Mouse (Mus musculus): Measurements from ENCODE around the gene Rab44. TPM values are rescaled to one million over a fixed set of nuclear protein-coding genes. Genes with fewer than 3 reads are reported as not detected.

Rab44 gene
- polyA plus RNA-seq, 1 experiment from 2014 or later = not detected

DNA sequence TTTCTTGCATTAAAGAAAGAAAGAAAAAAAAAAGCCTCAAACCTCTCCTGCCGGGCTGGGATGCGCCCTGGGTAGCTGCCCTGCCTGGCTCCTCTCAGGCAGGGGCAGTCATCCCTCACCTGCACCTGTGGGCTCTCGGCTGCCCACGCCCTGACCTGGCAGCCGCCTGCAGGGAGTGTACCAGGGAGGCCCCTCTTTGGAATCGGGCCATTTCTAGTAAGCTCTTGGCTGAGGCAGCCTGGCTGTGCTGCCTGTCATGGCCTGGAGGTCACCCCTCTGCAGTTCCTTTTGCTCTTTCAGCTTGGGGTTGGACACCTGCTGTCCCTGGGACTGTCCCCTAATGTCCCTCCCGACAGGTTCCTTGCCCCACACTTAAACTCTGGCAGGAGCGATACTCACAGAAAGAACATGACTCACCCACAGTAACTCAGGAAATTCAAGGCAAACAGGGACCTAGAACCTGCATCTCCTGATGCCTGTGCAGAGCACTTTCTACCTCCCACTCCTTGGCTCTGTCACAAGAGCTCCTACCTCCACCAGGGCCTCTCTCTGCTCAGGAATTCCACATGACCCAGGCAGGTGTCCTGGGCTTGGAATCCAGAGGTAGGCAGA is 52.1 kb downstream of the Rab44 start:
- Histone ChIP-seq H3K9me3 (ENCODE audit: control insufficient read depth, low read length) (no peaks in the 10 kb centered on the region), H3K4me1 (replicated peaks; ENCODE audit: control insufficient read depth, insufficient read depth, low read length) (peaks cover 16% of the 10 kb centered on the region; the same call in 1 of the 2 replicates), H3K9ac (no peak overlapping the region), H3K27me3 (ENCODE audit: control insufficient read depth, insufficient read depth, low read length) (no peaks in the 10 kb centered on the region), H3K4me2 (replicated peaks) (no peak overlapping the region), H3K27ac (peak overlapping the region; percentile 76), H3K36me3 (replicated peaks; ENCODE audit: control insufficient read depth, insufficient read depth) (no peaks in the 10 kb centered on the region), H3K4me3 (replicated peaks; ENCODE audit: low read length) (no peak overlapping the region)
- DNase-seq (ENCODE audit: low spot score) (no peak), ATAC-seq (ENCODE audit: low FRiP score) (no peak)
- WGBS = 36% methylated on average over 8 of the region's 8 CpGs

DNA sequence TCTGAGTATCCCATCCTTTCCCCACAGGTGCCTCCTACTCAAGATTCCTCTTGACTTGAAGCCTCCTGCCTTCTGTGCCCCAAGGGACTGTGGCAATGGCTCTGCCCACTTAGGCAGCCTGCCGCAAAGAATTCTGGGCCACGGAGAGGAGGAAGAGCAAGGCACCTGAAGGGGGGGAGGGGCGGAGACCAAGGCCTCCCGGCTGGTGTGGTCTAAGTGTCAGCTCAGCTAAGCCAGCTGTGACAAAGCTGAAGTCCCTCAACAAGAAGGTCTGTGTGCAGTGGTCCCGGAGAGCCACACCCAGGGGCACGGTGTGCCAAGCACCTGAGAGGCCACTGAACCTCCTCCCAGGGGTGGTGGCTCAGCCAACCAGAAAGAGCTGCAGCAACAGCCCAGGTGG is 53.4 kb downstream of the Rab44 start:
- no peaks in the 10 kb centered on the region for H3K36me3 ChIP-seq (replicated peaks; ENCODE audit: control insufficient read depth, insufficient read depth)
- WGBS = 71% methylated on average over 6 of the region's 6 CpGs

DNA sequence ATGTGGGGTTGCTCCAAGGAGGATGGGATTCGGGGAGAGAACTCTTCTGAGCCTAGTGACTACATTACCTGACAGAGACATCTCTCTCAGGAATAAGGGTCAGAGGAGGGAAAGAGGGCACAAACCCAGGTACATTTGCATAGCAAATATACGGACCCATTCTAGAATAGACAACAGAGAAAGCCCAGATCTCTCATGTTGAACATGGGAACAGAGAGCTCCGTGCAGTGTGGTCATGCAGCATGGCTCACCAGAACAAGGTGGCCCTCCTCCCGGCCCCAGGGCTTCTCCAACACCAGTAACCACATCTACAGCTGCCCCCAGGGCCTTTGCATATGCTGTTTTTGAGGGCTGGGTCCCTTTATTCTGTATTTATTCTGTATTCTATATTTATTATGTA is 54.5 kb downstream of the Rab44 start:
- Histone ChIP-seq H3K27ac (no peak overlapping the region), H3K9ac (no peak overlapping the region), H3K9me3 (ENCODE audit: control insufficient read depth, low read length) (no peaks in the 10 kb centered on the region), H3K36me3 (replicated peaks; ENCODE audit: control insufficient read depth, insufficient read depth) (no peaks in the 10 kb centered on the region), H3K4me3 (replicated peaks; ENCODE audit: low read length) (no peak overlapping the region), H3K4me2 (replicated peaks) (no peak overlapping the region), H3K27me3 (ENCODE audit: control insufficient read depth, insufficient read depth, low read length) (no peaks in the 10 kb centered on the region), H3K4me1 (replicated peaks; ENCODE audit: control insufficient read depth, insufficient read depth, low read length) (peaks cover 16% of the 10 kb centered on the region; the same call in 1 of the 2 replicates)
- WGBS = 83% methylated on average over 4 of the region's 4 CpGs
- no peak for DNase-seq (ENCODE audit: low spot score)
- ATAC-seq (ENCODE audit: low FRiP score) = no peak

More for the DNA sequence above, 53.4 kb downstream of the Rab44 start:
- no peak overlapping the region for H3K27ac ChIP-seq
- H3K9ac ChIP-seq = no peak overlapping the region
- no peak overlapping the region for H3K4me2 ChIP-seq (replicated peaks)
- peaks cover 16% of the 10 kb centered on the region; the same call in 1 of the 2 replicates for H3K4me1 ChIP-seq (replicated peaks; ENCODE audit: control insufficient read depth, insufficient read depth, low read length)
- H3K9me3 ChIP-seq (ENCODE audit: control insufficient read depth, low read length) = no peaks in the 10 kb centered on the region
- H3K4me3 ChIP-seq (replicated peaks; ENCODE audit: low read length) = no peak overlapping the region
- DNase-seq (ENCODE audit: low spot score) = no peak
- H3K27me3 ChIP-seq (ENCODE audit: control insufficient read depth, insufficient read depth, low read length) = no peaks in the 10 kb centered on the region
- no peak for ATAC-seq (ENCODE audit: low FRiP score)

DNA sequence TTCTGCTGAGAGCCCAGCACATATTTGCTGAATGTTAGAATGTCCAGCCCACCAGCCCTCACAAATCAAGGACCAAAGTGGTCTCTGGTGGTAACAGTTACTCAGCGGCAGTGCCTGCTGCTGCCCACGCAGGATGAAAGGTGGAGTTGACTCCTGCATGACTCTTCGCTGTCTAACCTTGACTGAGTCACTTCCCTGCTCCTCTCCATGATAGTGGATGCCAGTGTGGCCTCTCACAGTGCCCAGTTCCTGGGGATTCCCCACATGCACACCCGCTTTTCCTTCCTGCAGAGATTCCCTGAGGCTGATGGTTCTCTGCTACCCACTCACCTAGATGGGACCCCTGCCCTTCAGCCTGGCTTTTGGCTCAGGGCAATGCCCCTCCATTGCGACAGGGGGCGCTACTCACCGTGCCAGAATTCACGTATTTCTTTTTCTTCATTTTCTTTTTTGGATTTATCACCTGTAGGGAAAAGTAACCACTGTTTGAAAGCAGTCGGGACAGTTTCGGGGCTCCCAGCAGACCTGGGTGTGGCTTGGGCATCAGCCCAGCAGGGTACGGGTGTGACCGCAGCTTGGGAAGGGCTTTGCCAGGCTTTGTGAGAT is 55.2 kb downstream of the Rab44 start:
- peaks cover 16% of the 10 kb centered on the region; the same call in 1 of the 2 replicates for H3K4me1 ChIP-seq (replicated peaks; ENCODE audit: control insufficient read depth, insufficient read depth, low read length)
- DNase-seq (ENCODE audit: low spot score) = no peak
- no peaks in the 10 kb centered on the region for H3K36me3 ChIP-seq (replicated peaks; ENCODE audit: control insufficient read depth, insufficient read depth)
- 74% methylated on average over 12 of the region's 12 CpGs for WGBS
- no peak overlapping the region for H3K9ac ChIP-seq
- no peak overlapping the region for H3K4me2 ChIP-seq (replicated peaks)
- ATAC-seq (ENCODE audit: low FRiP score) = no peak
- H3K9me3 ChIP-seq (ENCODE audit: control insufficient read depth, low read length) = no peaks in the 10 kb centered on the region
- H3K27ac ChIP-seq = no peak overlapping the region
- H3K27me3 ChIP-seq (ENCODE audit: control insufficient read depth, insufficient read depth, low read length) = no peaks in the 10 kb centered on the region
- H3K4me3 ChIP-seq (replicated peaks; ENCODE audit: low read length) = no peak overlapping the region

DNA sequence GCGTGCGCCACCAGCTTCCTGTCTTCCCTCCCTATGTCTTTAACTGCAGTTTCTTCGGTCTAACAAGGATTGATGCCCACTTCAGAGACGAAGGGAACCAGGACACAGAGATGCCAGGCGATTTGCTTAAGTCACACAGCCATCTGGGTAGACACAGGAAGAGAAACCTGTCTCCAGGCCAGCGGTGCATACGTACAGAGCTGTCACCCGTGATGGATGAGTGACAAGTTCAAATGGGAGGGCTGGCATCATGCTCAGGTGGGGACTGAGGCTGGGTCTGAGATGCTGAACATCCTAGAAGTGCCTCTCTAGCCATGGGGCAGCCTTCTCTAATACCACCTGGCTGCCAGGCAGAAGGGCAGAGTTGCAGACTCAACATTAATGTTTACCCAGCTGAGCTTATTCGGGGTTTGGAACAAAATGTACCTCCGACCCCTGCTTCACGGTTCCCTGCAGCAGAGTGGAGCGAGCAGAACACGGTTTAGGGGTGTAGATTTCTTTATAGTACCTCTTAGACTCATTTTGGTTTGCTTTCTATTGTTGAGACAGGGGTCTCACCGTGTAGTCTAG is 56.6 kb downstream of the Rab44 start:
- Histone ChIP-seq H3K27me3 (ENCODE audit: control insufficient read depth, insufficient read depth, low read length) (no peaks in the 10 kb centered on the region), H3K4me2 (replicated peaks) (no peak overlapping the region), H3K4me1 (replicated peaks; ENCODE audit: control insufficient read depth, insufficient read depth, low read length) (0 out of 2 replicates have a peak, but pooled peaks cover 5% of the 10 kb centered on the region), H3K36me3 (replicated peaks; ENCODE audit: control insufficient read depth, insufficient read depth) (no peaks in the 10 kb centered on the region), H3K9me3 (ENCODE audit: control insufficient read depth, low read length) (no peaks in the 10 kb centered on the region), H3K27ac (no peak overlapping the region), H3K9ac (no peak overlapping the region), H3K4me3 (replicated peaks; ENCODE audit: low read length) (no peak overlapping the region)
- ATAC-seq (ENCODE audit: low FRiP score) (no peak), DNase-seq (ENCODE audit: low spot score) (no peak)
- WGBS = 78% methylated on average over 14 of the region's 14 CpGs

DNA sequence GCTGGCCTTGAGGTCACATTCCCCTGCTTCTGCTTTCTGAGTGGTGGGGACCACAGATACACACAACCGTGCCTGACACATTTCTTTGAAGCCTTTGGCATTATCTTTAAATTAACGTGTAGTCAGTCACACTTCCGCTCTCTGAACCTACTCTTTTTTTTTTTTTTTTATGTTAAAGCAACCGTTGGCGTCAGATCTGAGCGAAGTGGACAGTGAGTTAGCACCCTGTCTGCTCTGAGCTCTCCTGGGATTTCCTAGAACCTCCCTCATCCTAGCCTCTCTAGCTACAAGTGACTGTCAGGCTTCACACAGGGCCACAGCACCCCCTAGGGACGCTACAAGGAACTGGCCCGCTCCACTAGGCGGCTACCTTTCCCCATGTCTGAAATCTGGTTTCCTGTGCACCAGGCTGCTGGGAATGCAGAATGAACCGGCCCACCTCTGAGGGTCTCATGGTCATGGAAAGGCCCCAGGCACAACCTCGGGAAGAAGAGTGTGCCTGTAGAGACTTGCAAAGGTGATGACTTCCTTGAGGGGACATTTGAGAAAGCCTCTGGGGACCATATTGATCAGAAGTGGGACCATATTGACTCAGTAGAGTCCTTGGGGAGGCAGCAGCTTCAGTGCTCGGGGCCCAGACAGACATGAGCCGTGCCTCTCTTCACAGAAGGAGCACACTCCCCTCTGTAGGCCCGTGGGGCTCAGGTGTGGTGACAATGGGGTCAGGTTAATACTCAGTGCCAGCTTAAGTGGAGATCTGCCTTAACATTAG is 57.2 kb downstream of the Rab44 start:
- peaks cover 6% of the 10 kb centered on the region for H3K4me1 ChIP-seq (replicated peaks; ENCODE audit: control insufficient read depth, insufficient read depth, low read length)
- no peak overlapping the region for H3K4me3 ChIP-seq (replicated peaks; ENCODE audit: low read length)
- no peak overlapping the region for H3K27ac ChIP-seq
- no peaks in the 10 kb centered on the region for H3K36me3 ChIP-seq (replicated peaks; ENCODE audit: control insufficient read depth, insufficient read depth)
- ATAC-seq (ENCODE audit: low FRiP score) (peak; percentile 55; the same call in 1 of the 2 replicates), DNase-seq (ENCODE audit: low spot score) (peak; percentile 75)
- no peak overlapping the region for H3K9ac ChIP-seq
- no peaks in the 10 kb centered on the region for H3K9me3 ChIP-seq (ENCODE audit: control insufficient read depth, low read length)
- whole genome bisulfite sequencing = 18% methylated on average over 14 of the region's 14 CpGs
- no peak overlapping the region for H3K4me2 ChIP-seq (replicated peaks)
- H3K27me3 ChIP-seq (ENCODE audit: control insufficient read depth, insufficient read depth, low read length) = no peaks in the 10 kb centered on the region

DNA sequence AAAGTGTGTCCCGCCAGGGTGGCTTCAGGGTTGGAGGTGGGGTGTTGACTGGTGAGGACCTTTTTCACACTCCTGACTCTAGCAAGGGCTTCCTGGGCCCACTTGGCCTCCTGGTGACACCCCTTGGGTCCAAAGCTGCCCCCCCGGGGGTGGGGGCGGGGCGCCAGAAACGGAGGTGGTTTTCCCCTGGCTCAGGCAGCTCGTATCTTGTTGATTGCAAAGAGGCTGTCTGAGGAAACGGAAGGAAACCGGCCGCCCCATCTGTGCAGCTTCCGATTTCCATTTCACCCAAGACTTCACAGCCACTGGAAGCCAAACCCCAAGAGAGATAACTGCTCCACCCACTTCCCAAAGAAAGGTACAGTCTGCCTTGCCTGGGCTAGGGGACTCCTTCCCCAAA is 58.1 kb downstream of the Rab44 start:
- Histone ChIP-seq H3K4me2 (replicated peaks) (no peak overlapping the region), H3K9ac (no peak overlapping the region), H3K9me3 (ENCODE audit: control insufficient read depth, low read length) (no peaks in the 10 kb centered on the region), H3K27me3 (ENCODE audit: control insufficient read depth, insufficient read depth, low read length) (no peaks in the 10 kb centered on the region), H3K4me3 (replicated peaks; ENCODE audit: low read length) (no peak overlapping the region), H3K36me3 (replicated peaks; ENCODE audit: control insufficient read depth, insufficient read depth) (no peaks in the 10 kb centered on the region), H3K4me1 (replicated peaks; ENCODE audit: control insufficient read depth, insufficient read depth, low read length) (peaks cover 15% of the 10 kb centered on the region), H3K27ac (no peak overlapping the region)
- no peak for DNase-seq (ENCODE audit: low spot score)
- ATAC-seq (ENCODE audit: low FRiP score) = no peak
- 46% methylated on average over 10 of the region's 10 CpGs for WGBS

DNA sequence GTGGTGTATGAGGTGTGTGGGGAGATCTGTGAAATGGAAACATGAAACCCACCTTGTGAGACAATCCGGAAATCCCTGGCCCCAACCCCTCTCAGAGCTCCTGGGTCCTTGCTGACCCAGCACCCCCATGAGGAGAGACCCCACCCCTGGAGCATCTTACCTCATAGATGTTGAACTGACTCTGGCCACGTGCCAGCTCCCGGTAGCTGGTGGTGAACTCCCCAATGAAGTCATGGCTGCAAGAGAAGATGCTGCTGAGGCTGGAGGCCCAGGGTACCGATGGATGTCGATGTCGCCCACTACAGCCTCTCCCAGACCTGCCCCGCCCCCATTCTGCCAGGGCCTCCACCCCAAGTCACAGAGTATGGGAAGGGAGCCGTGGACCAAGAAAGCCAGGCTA is 59.2 kb downstream of the Rab44 start:
- DNase-seq (ENCODE audit: low spot score) = no peak
- WGBS = 64% methylated on average over 8 of the region's 8 CpGs
- Histone ChIP-seq H3K36me3 (replicated peaks; ENCODE audit: control insufficient read depth, insufficient read depth) (no peaks in the 10 kb centered on the region), H3K9me3 (ENCODE audit: control insufficient read depth, low read length) (no peaks in the 10 kb centered on the region), H3K27me3 (ENCODE audit: control insufficient read depth, insufficient read depth, low read length) (no peaks in the 10 kb centered on the region), H3K27ac (no peak overlapping the region), H3K4me1 (replicated peaks; ENCODE audit: control insufficient read depth, insufficient read depth, low read length) (peaks cover 15% of the 10 kb centered on the region), H3K4me2 (replicated peaks) (no peak overlapping the region), H3K9ac (no peak overlapping the region), H3K4me3 (replicated peaks; ENCODE audit: low read length) (no peak overlapping the region)
- ATAC-seq (ENCODE audit: low FRiP score) = no peak

DNA sequence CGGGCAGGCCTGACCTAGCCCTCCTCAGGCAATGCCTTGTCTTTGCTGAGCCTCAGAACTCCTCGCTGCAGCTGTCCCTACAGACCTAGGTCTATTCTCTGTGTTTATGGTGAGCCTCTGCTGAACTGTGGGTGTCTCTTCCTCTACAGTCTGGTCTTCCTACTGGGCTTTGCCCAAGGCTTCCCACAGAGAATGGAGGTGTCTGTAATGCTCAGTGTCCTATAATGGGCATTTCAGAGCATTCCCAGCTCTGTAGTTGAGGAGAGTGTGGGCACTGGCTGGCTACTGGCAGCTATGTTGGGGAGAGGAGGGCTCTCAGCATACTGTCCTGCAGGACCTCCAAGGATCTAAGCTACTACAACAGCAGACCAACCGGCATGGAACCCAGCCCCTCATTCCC is 61.7 kb downstream of the Rab44 start:
- no peaks in the 10 kb centered on the region for H3K9me3 ChIP-seq (ENCODE audit: control insufficient read depth, low read length)
- ATAC-seq (ENCODE audit: low FRiP score) (no peak), DNase-seq (ENCODE audit: low spot score) (no peak)
- peaks cover 15% of the 10 kb centered on the region for H3K4me1 ChIP-seq (replicated peaks; ENCODE audit: control insufficient read depth, insufficient read depth, low read length)
- H3K4me3 ChIP-seq (replicated peaks; ENCODE audit: low read length) = no peak overlapping the region
- no peak overlapping the region for H3K9ac ChIP-seq
- H3K4me2 ChIP-seq (replicated peaks) = no peak overlapping the region
- H3K36me3 ChIP-seq (replicated peaks; ENCODE audit: control insufficient read depth, insufficient read depth) = no peaks in the 10 kb centered on the region
- H3K27ac ChIP-seq = no peak overlapping the region
- no peaks in the 10 kb centered on the region for H3K27me3 ChIP-seq (ENCODE audit: control insufficient read depth, insufficient read depth, low read length)
- 72% methylated on average over 3 of the region's 3 CpGs for WGBS
